Mouse (Mus musculus) embryonic facial prominence, embryonic 14.5 days (tissue): ENCODE data around the gene Scn11a. TPM values are rescaled to one million over a fixed set of nuclear protein-coding genes. Genes with fewer than 3 reads are reported as not detected.

Experiments
- ATAC-seq: fragments of 200-750 bp; cut with Nextera tagmentation; 2 replicates; pipeline ENCODE4 v1.8.0; 2017; ENCODE audit warnings: low read depth, moderate number of reproducible peaks, moderate TSS enrichment
- DNase-seq: peaks from one replicate; pipeline ENCODE4 v3.0.0-alpha.2; 2015; ENCODE audit warnings: low spot score
- H3K27ac ChIP-seq: fragments of 300-500 bp; sonication (generic); replicated peaks from 2 replicates; pipeline ENCODE4 v1.5.1; 2014; ENCODE audit warnings: low read depth, mild to moderate bottlenecking, low read length, moderate library complexity
- H3K27me3 ChIP-seq: fragments of 300-500 bp; sonication (generic); replicated peaks from 2 replicates; pipeline ENCODE4 v1.6.1; 2014; ENCODE audit warnings: low read length; ENCODE audit not compliant: control insufficient read depth, insufficient read depth
- H3K36me3 ChIP-seq: fragments of 300-500 bp; sonication (generic); 2 replicates; pipeline ENCODE4 v1.6.1; 2014; ENCODE audit warnings: low read length, mixed read lengths; ENCODE audit not compliant: control insufficient read depth, insufficient read depth
- H3K4me1 ChIP-seq: fragments of 300-500 bp; sonication (generic); 2 replicates; pipeline ENCODE4 v1.6.1; 2014; ENCODE audit warnings: antibody characterized with exemption, low read length; ENCODE audit not compliant: control insufficient read depth, insufficient read depth
- H3K4me2 ChIP-seq: fragments of 300-500 bp; sonication (generic); 2 replicates; pipeline ENCODE4 v1.6.1; 2014; ENCODE audit warnings: low read depth, mild to moderate bottlenecking, low read length, moderate library complexity, mixed read lengths
- H3K4me3 ChIP-seq: fragments of 300-500 bp; sonication (generic); 2 replicates; pipeline ENCODE4 v1.5.1; 2014; ENCODE audit warnings: low read depth, mild to moderate bottlenecking, low read length
- H3K9ac ChIP-seq: fragments of 300-500 bp; sonication (generic); 2 replicates; pipeline ENCODE4 v1.6.1; 2014; ENCODE audit warnings: low read depth, mild to moderate bottlenecking, low read length, moderate library complexity, mixed read lengths
- H3K9me3 ChIP-seq: fragments of 300-500 bp; sonication (generic); 2 replicates; pipeline ENCODE4 v1.6.1; 2016; ENCODE audit warnings: low read length; ENCODE audit not compliant: control insufficient read depth
- WGBS: fragments of 180-500 bp; shearing (Covaris S2); extraction: QIAGEN DNeasy Blood & Tissue Kit; methylation state at CpG from one replicate; pipeline ENCODE4 v1.1.7; 2014; 5-methylcytosine and 5-hydroxymethylcytosine counted together
- polyA plus RNA-seq: library from polyadenylated mRNA; unstranded; fragments of >200 nt; fragmentation: Nextera tagmentation; extraction: Ambion mirVana; gene quantifications from 2 replicates; pipeline ENCODE4 v1.2.1, GENCODE M21; 2014

Gene Scn11a
- polyA plus RNA-seq, 1 experiment from 2014 or later: 0.89 TPM

GRCm38 (mm10) chr9:119843549-119843948 is 18.3 kb upstream of the Scn11a start:
- ATAC-seq: no peak
- no peaks in the 10 kb centered on the region for H3K9me3 ChIP-seq
- H3K4me3 ChIP-seq: no peak overlapping the region
- H3K27me3 ChIP-seq: no peaks in the 10 kb centered on the region; the same call in 1 of the 2 replicates
- no peak overlapping the region for H3K27ac ChIP-seq
- H3K9ac ChIP-seq: no peak overlapping the region
- 84% methylated on average over 4 of the region's 4 CpGs for WGBS
- H3K4me1 ChIP-seq: no peaks in the 10 kb centered on the region
- no peaks in the 10 kb centered on the region for H3K36me3 ChIP-seq
- no peak overlapping the region for H3K4me2 ChIP-seq
- DNase-seq: no peak

GRCm38 (mm10) chr9:119842541-119843169 is 17.4 kb upstream of the Scn11a start:
- H3K4me2 ChIP-seq: no peak overlapping the region
- H3K4me3 ChIP-seq: no peak overlapping the region
- DNase-seq: no peak
- H3K9ac ChIP-seq: no peak overlapping the region
- H3K4me1 ChIP-seq: no peaks in the 10 kb centered on the region
- no peaks in the 10 kb centered on the region for H3K36me3 ChIP-seq
- no peak for ATAC-seq
- H3K27ac ChIP-seq: no peak overlapping the region
- 16% methylated on average over 4 of the region's 4 CpGs for WGBS
- H3K9me3 ChIP-seq: no peaks in the 10 kb centered on the region
- no peaks in the 10 kb centered on the region; the same call in 1 of the 2 replicates for H3K27me3 ChIP-seq

- ATAC-seq: no peak
- Histone ChIP-seq H3K27me3 (no peaks in the 10 kb centered on the region; the same call in 1 of the 2 replicates), H3K4me1 (no peaks in the 10 kb centered on the region), H3K36me3 (no peaks in the 10 kb centered on the region), H3K4me2 (no peak overlapping the region), H3K4me3 (no peak overlapping the region), H3K9me3 (no peaks in the 10 kb centered on the region), H3K9ac (no peak overlapping the region), H3K27ac (no peak overlapping the region)
- no peak for DNase-seq
- WGBS: 30% methylated on average over 6 of the region's 6 CpGs
Measured at GRCm38 (mm10) chr9:119842091-119842490, 16.8 kb upstream of the Scn11a start.

- ATAC-seq (no peak), DNase-seq (no peak)
- no peaks in the 10 kb centered on the region for H3K27me3 ChIP-seq
- H3K9me3 ChIP-seq: no peaks in the 10 kb centered on the region
- no peak overlapping the region for H3K27ac ChIP-seq
- H3K36me3 ChIP-seq: no peaks in the 10 kb centered on the region
- no peaks in the 10 kb centered on the region for H3K4me1 ChIP-seq
- H3K4me3 ChIP-seq: no peak overlapping the region
- 63% methylated on average over 6 of the region's 6 CpGs for WGBS
- no peak overlapping the region for H3K9ac ChIP-seq
- H3K4me2 ChIP-seq: no peak overlapping the region
Measured at GRCm38 (mm10) chr9:119841159-119841558, 15.9 kb upstream of the Scn11a start.

- H3K4me2 ChIP-seq: no peak overlapping the region
- DNase-seq (no peak), ATAC-seq (no peak)
- no peaks in the 10 kb centered on the region for H3K36me3 ChIP-seq
- H3K27ac ChIP-seq: no peak overlapping the region
- no peak overlapping the region for H3K9ac ChIP-seq
- no peaks in the 10 kb centered on the region for H3K27me3 ChIP-seq
- H3K4me3 ChIP-seq: no peak overlapping the region
- WGBS: 36% methylated on average over 9 of the region's 9 CpGs
- no peaks in the 10 kb centered on the region for H3K9me3 ChIP-seq
- no peaks in the 10 kb centered on the region for H3K4me1 ChIP-seq
Measured at GRCm38 (mm10) chr9:119835581-119836125, 10.4 kb upstream of the Scn11a start.

- ATAC-seq (no peak), DNase-seq (no peak)
- Histone ChIP-seq H3K4me3 (no peak overlapping the region), H3K9me3 (no peaks in the 10 kb centered on the region), H3K27ac (no peak overlapping the region), H3K4me1 (no peaks in the 10 kb centered on the region), H3K36me3 (no peaks in the 10 kb centered on the region), H3K27me3 (no peaks in the 10 kb centered on the region), H3K9ac (no peak overlapping the region), H3K4me2 (no peak overlapping the region)
- 85% methylated on average over 2 of the region's 2 CpGs for WGBS
Measured at GRCm38 (mm10) chr9:119831001-119831400, 5.7 kb upstream of the Scn11a start.

GRCm38 (mm10) chr9:119823722-119824121 is 1.5 kb downstream of the Scn11a start:
- no peak overlapping the region for H3K9ac ChIP-seq
- ATAC-seq (no peak), DNase-seq (no peak)
- H3K27ac ChIP-seq: no peak overlapping the region
- no peaks in the 10 kb centered on the region for H3K9me3 ChIP-seq
- no peaks in the 10 kb centered on the region for H3K36me3 ChIP-seq
- no peak overlapping the region for H3K4me3 ChIP-seq
- WGBS: 59% methylated on average over 9 of the region's 9 CpGs
- H3K4me1 ChIP-seq: 0 out of 2 replicates have a peak, but pooled peaks cover 3% of the 10 kb centered on the region
- no peak overlapping the region for H3K4me2 ChIP-seq
- H3K27me3 ChIP-seq: no peaks in the 10 kb centered on the region

- no peak for DNase-seq
Measured at GRCm38 (mm10) chr9:119813631-119814030, 11.6 kb downstream of the Scn11a start.

GRCm38 (mm10) chr9:119806491-119806890 is 18.8 kb downstream of the Scn11a start:
- H3K4me2 ChIP-seq: no peak overlapping the region
- no peak overlapping the region for H3K4me3 ChIP-seq
- H3K27ac ChIP-seq: no peak overlapping the region
- no peaks in the 10 kb centered on the region for H3K36me3 ChIP-seq
- H3K4me1 ChIP-seq: 0 out of 2 replicates have a peak, but pooled peaks cover 2% of the 10 kb centered on the region
- DNase-seq (no peak), ATAC-seq (no peak)
- no peak overlapping the region for H3K9ac ChIP-seq
- H3K9me3 ChIP-seq: no peaks in the 10 kb centered on the region
- WGBS: 79% methylated on average over 2 of the region's 2 CpGs
- H3K27me3 ChIP-seq: no peaks in the 10 kb centered on the region

More at GRCm38 (mm10) chr9:119813631-119814030, 11.6 kb downstream of the Scn11a start:
- Histone ChIP-seq H3K4me3 (no peak overlapping the region), H3K4me1 (no peaks in the 10 kb centered on the region), H3K9ac (no peak overlapping the region), H3K36me3 (no peaks in the 10 kb centered on the region), H3K4me2 (no peak overlapping the region), H3K27me3 (no peaks in the 10 kb centered on the region), H3K27ac (no peak overlapping the region), H3K9me3 (peaks cover 5% of the 10 kb centered on the region; the same call in 1 of the 2 replicates)
- ATAC-seq: no peak
- WGBS: 96% methylated on average over 5 of the region's 5 CpGs
